Mouse (Mus musculus) gastrocnemius, postnatal 10 days (tissue): ENCODE data around the gene Serpina3i. TPM values are rescaled to one million over a fixed set of nuclear protein-coding genes. Genes with fewer than 3 reads are reported as not detected.
"Not testable (repeated sequence)": the region's sequence is repeated elsewhere in the genome, so short reads cannot be mapped to it uniquely, and the experiment has no call there.

ENCODE experiments used
- DNase-seq: peaks from one replicate; pipeline ENCODE4 v3.0.0; 2021; ENCODE audit warnings: mixed read lengths
- long read RNA-seq, 2 experiments: library from polyadenylated mRNA; stranded (forward); transcript quantifications; one replicate each; pipeline ENCODE4 v2.0.0; 2021
- total RNA-seq, 2 experiments: library from RNA; stranded (reverse); gene quantifications; 2 replicates each; pipeline ENCODE4 v1.2.3; 2021

Gene Serpina3i
- under 1 TPM in 1 of 2 experiments, not detected in 1; 0.77 TPM for total RNA-seq
- long read RNA-seq, experiment 1 = 0 reads
- long read RNA-seq, experiment 2 = 0 reads

GRCm38 (mm10) chr12:104262863-104263262, at the start of gene Serpina3i:
TSS of gene Serpina3i (plus strand) at chr12:104263122.
- no peak for DNase-seq

- no peak for DNase-seq
Observed at GRCm38 (mm10) chr12:104213689-104214444, 49.1 kb upstream of the Serpina3i start.

- DNase-seq = no peak
Observed at GRCm38 (mm10) chr12:104214445-104214753, 48.5 kb upstream of the Serpina3i start, which contains the start of gene Serpina3f. TSS of gene Serpina3f (plus strand) at chr12:104214544.

GRCm38 (mm10) chr12:104215249-104215648, 47.7 kb upstream of the Serpina3i start:
- DNase-seq = no peak

- DNase-seq = no peak
Observed at GRCm38 (mm10) chr12:104221616-104222015, 41.3 kb upstream of the Serpina3i start.

GRCm38 (mm10) chr12:104223690-104224089, 39.2 kb upstream of the Serpina3i start:
- no peak for DNase-seq

GRCm38 (mm10) chr12:104224598-104225300, 38.2 kb upstream of the Serpina3i start:
- no peak for DNase-seq

- DNase-seq = no peak
Observed at GRCm38 (mm10) chr12:104230762-104231161, 32.2 kb upstream of the Serpina3i start.

- no peak for DNase-seq
Observed at GRCm38 (mm10) chr12:104235915-104236314, 27.0 kb upstream of the Serpina3i start, which contains the start of gene Serpina3g. TSS of gene Serpina3g (plus strand) at chr12:104236245.

- DNase-seq = not testable (repeated sequence)
Observed at GRCm38 (mm10) chr12:104238048-104238447, 24.9 kb upstream of the Serpina3i start.

GRCm38 (mm10) chr12:104243307-104243706, 19.6 kb upstream of the Serpina3i start:
- DNase-seq = no peak

- DNase-seq = no peak
Observed at GRCm38 (mm10) chr12:104245092-104245491, 17.8 kb upstream of the Serpina3i start.

- DNase-seq = no peak
Observed at GRCm38 (mm10) chr12:104245595-104245994, 17.3 kb upstream of the Serpina3i start.

GRCm38 (mm10) chr12:104247553-104248002, 15.3 kb upstream of the Serpina3i start:
- no peak for DNase-seq

GRCm38 (mm10) chr12:104248231-104248630, 14.7 kb upstream of the Serpina3i start:
- DNase-seq = no peak

- DNase-seq = no peak
Observed at GRCm38 (mm10) chr12:104261041-104261440, 1.9 kb upstream of the Serpina3i start.

- no peak for DNase-seq
Observed at GRCm38 (mm10) chr12:104266374-104266773, 3.5 kb downstream of the Serpina3i start.

- DNase-seq = no peak
Observed at GRCm38 (mm10) chr12:104278216-104279055, 15.5 kb downstream of the Serpina3i start.

GRCm38 (mm10) chr12:104279056-104279435, 16.1 kb downstream of the Serpina3i start:
- no peak for DNase-seq

GRCm38 (mm10) chr12:104283380-104283779, 20.5 kb downstream of the Serpina3i start:
- no peak for DNase-seq

- DNase-seq = no peak
Observed at GRCm38 (mm10) chr12:104288336-104288735, 25.4 kb downstream of the Serpina3i start.

GRCm38 (mm10) chr12:104289872-104290271, 26.9 kb downstream of the Serpina3i start:
- no peak for DNase-seq
